Mouse (Mus musculus) gastrocnemius, postnatal 10 days (tissue): ENCODE measurements around the gene Ssc5d. TPM values are rescaled to one million over a fixed set of nuclear protein-coding genes. Genes with fewer than 3 reads are reported as not detected.

Experiments used
- DNase-seq: peaks from one replicate; pipeline ENCODE4 v3.0.0; 2021; ENCODE audit warnings: mixed read lengths
- total RNA-seq, 2 experiments: library from RNA; stranded (reverse); gene quantifications; 2 replicates each; pipeline ENCODE4 v1.2.3; 2021

Ssc5d gene
- total RNA-seq, 2 experiments from 2014 or later = 43.3 to 55.0 TPM

- DNase-seq = no peak
Measured at GRCm38 (mm10) chr7:4919971-4920370, 5.6 kb upstream of the Ssc5d start.

- no peak for DNase-seq
Measured at GRCm38 (mm10) chr7:4920496-4920895, 5.1 kb upstream of the Ssc5d start.

GRCm38 (mm10) chr7:4920976-4921823 lies 4.4 kb upstream of the Ssc5d start:
- peak; percentile 20 for DNase-seq

GRCm38 (mm10) chr7:4921824-4922482 lies 3.6 kb upstream of the Ssc5d start, which contains the start of gene Nat14:
Nat14 (plus strand) TSS chr7:4922028.
- no peak for DNase-seq

GRCm38 (mm10) chr7:4922508-4922907 lies 3.1 kb upstream of the Ssc5d start:
- peak; percentile 57 for DNase-seq

- peak; percentile 34 for DNase-seq
Measured at GRCm38 (mm10) chr7:4922931-4923565, 2.5 kb upstream of the Ssc5d start.

GRCm38 (mm10) chr7:4923586-4924364 lies 1.8 kb upstream of the Ssc5d start:
- DNase-seq = peak; percentile 67

GRCm38 (mm10) chr7:4924483-4924882 lies 1.1 kb upstream of the Ssc5d start:
- DNase-seq = no peak

GRCm38 (mm10) chr7:4924891-4925301 lies 689 bp upstream of the Ssc5d start:
- peak; percentile 49 for DNase-seq

- no peak for DNase-seq
Measured at GRCm38 (mm10) chr7:4926849-4927248, 1.3 kb downstream of the Ssc5d start.

GRCm38 (mm10) chr7:4927711-4928110 lies 2.1 kb downstream of the Ssc5d start:
- DNase-seq = no peak

GRCm38 (mm10) chr7:4928323-4928722 lies 2.7 kb downstream of the Ssc5d start:
- DNase-seq = no peak

- DNase-seq = no peak
Measured at GRCm38 (mm10) chr7:4933103-4933502, 7.5 kb downstream of the Ssc5d start.

- DNase-seq = no peak
Measured at GRCm38 (mm10) chr7:4934160-4934914, 8.8 kb downstream of the Ssc5d start.

GRCm38 (mm10) chr7:4936832-4937231 lies 11.2 kb downstream of the Ssc5d start:
- no peak for DNase-seq

- DNase-seq = no peak
Measured at GRCm38 (mm10) chr7:4937392-4937791, 11.8 kb downstream of the Ssc5d start.

- DNase-seq = peak; percentile 83
Measured at GRCm38 (mm10) chr7:4938456-4938855, 12.9 kb downstream of the Ssc5d start.

GRCm38 (mm10) chr7:4940068-4940479 lies 14.5 kb downstream of the Ssc5d start:
- DNase-seq = peak; percentile 88

- DNase-seq = no peak
Measured at GRCm38 (mm10) chr7:4942673-4943072, 17.1 kb downstream of the Ssc5d start.

- peak; percentile 93 for DNase-seq
Measured at GRCm38 (mm10) chr7:4943223-4943815, 17.7 kb downstream of the Ssc5d start.

GRCm38 (mm10) chr7:4947855-4948254 lies 22.3 kb downstream of the Ssc5d start:
- DNase-seq = peak; percentile 82
